Mouse (Mus musculus) bone marrow, adult 2 months (tissue): ENCODE measurements around the gene Atp2b4.

ENCODE experiments used
- CTCF ChIP-seq: fragments of 200-500 bp; IDR thresholded peaks from 2 replicates; pipeline ENCODE4 v1.5.1; 2011; ENCODE audit warnings: low read length, control low read depth; ENCODE audit not compliant: control insufficient read depth, insufficient read depth
- POLR2A ChIP-seq: fragments of 200-500 bp; IDR thresholded peaks from 2 replicates; pipeline ENCODE4 v1.6.1; 2011; ENCODE audit warnings: low read depth, mild to moderate bottlenecking, control low read depth, low read length, borderline replicate concordance; ENCODE audit not compliant: control insufficient read depth

- TF ChIP-seq CTCF (no peak), POLR2A (no peak)
Observed at GRCm38 (mm10) chr1:133809376-133809775, 8.5 kb upstream of the Atp2b4 start.
